Mouse (Mus musculus) T-helper 1 cell (primary cell): ENCODE measurements at regions not wholly inside any gene's neighbourhood (a gene's known extent, or its start where the extent isn't known, plus 50 kb on each side); places are given as distances from the start of the nearest gene placed in this dataset.

Experiments
- in situ Hi-C: fragments of 300-600 bp; cut with MboI, MseI; formaldehyde crosslinking; loops from one replicate; pipeline ENCODE4 v1.15.1; 2025; ENCODE audit warnings: high pct_unique_total_duplicates

GRCm38 (mm10) chr6:6657928-6658500, 79.6 kb upstream of the Sem1 start:
- in situ Hi-C loops: no loop called here

DNA sequence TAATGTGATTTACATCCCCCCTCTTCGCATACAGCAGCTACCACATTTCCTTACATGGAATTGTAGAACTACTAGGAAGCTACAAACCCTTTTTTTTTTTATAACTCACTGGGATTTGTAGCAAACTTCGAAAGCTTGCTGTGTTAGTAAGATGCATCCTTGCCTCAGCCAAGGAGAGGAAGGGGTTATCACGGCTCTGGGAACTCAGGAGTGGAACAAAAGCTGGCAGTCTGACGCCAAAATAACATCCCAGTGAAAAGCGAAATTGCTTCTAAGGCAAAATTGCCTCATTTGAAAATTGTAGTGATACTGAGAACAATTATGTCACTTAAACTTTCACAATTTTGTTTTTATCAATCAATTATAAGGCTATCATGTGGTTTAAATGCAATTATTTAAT, 81.6 kb upstream of the Sem1 start:
- in situ Hi-C loops: no loop called here

- in situ Hi-C loops: no loop called here
Observed at GRCm38 (mm10) chr6:6666762-6667161, 88.3 kb upstream of the Sem1 start.

GRCm38 (mm10) chr6:6689241-6689640, 110.8 kb upstream of the Sem1 start:
- in situ Hi-C loops: no loop called here

GRCm38 (mm10) chr6:6690188-6690587, 111.7 kb upstream of the Sem1 start:
- in situ Hi-C loops: no loop called here

GRCm38 (mm10) chr6:6692056-6692770, 113.8 kb upstream of the Sem1 start:
- in situ Hi-C loops: no loop called here

GRCm38 (mm10) chr6:6695742-6696430, 117.4 kb upstream of the Sem1 start:
- in situ Hi-C loops: no loop called here

GRCm38 (mm10) chr6:6697418-6697979, 119.0 kb upstream of the Sem1 start:
- in situ Hi-C loops: no loop called here

DNA sequence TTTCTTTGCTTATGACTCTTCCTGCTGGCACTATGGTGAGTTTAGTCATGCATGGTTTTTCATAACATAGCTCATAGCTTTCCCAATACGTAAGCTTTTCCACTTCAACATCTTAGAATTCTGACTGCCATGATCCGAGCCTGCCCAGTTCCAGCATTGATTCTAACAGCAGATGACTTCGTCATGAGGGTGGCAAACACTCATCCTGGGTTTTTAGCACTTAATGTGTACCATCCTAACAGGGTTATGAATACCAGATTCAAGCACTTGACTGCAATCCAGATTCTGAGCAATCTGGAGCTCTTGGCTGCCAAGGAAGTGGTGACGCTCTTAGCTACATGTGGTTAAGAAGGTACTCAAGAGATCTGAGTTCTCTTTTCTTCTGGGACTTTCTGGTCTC, 128.3 kb upstream of the Sem1 start:
- in situ Hi-C loops: no loop called here

GRCm38 (mm10) chr6:6709057-6709456, 130.6 kb upstream of the Sem1 start:
- in situ Hi-C loops: no loop called here

DNA sequence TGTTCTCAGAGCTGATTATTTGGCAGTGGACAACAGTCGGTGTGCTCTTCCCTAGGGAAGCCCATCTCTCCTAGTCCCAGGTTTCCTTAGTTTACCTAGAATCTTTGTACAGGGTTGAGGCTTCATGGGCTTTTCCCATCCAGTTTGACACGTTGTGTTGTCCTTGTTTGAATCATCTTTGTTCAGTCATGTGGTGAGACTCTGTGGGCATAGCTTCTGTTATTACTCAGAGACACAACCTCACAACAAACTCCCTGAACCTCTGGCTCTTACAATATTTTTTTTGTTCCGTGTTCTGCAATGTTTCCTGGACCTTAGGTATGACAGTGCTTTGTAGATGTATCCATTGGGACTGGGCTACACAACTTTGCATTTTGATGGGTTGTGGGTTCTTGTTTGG, 132.9 kb upstream of the Dlx6 start:
- in situ Hi-C loops: no loop called here

- in situ Hi-C loops: no loop called here
Observed at GRCm38 (mm10) chr6:6745394-6745793, 117.7 kb upstream of the Dlx6 start.

DNA sequence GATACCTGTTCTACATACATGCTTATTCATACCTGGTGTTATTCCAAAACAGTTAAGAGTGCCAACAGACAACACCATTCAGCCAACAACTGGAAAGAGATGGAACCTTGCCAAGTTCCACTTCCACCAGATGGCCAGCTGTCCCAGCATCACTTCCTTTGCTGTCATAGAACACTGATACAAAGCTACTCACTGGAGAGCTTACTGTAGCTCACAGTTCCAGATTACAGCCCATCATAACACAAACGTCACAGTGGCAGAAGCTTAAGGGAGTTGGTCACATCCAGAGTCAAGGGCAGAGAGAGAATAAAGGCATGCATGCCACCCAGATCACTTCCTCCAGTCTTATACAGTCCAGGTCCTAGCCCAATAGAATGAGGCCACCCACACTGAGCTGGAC, 84.0 kb upstream of the Dlx6 start:
- in situ Hi-C loops: loop anchor here (10.0 kb wide), 1 partner anchor 626 kb away; no protein-coding TSS in a partner anchor

DNA sequence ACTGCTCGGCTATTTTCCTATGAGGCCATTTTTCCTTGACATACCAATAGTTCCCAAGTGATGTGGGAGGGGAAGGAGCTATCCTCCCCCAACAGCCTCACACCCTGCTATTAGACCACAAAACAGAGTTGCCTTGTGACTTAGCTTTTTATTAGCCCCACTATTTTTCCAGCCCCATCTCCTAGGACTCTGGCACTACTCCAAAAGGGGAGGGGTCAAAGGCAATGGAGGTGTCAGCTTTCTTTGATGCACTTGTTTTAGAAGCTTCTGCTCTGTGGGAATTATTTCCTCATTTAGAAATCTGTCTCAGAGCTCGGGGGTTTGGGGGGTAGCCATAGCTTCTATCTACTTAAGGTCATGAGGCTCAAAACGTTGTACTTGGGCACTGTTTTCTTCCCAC, 81.6 kb upstream of the Dlx6 start:
- in situ Hi-C loops: no loop called here

DNA sequence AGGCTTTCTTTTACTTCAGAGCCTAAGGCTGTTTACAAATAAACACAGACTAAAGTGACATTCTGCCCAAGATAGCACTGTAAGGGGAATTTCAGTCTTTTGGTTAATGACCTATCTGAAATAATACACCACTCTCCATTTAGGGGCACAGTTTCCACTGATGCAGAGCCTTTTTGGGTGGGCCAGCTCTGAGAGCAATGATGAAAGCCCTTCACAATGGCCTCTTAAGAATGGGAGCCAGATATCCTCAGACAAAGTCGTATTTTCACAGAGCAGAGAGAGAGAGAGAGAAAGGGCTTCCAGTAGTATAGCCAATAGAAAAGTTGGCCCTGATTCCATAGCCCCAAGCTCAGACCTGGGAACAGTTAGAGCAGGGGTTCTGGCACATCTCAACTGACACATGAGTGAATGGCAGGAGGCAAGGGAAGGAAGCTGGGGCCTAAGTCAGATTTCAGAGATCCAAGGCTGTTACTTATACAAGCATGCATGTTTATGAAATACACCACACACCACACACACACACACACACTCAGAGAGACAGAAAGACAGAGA, 77.1 kb upstream of the Dlx6 start:
- in situ Hi-C loops: no loop called here

GRCm38 (mm10) chr6:6787490-6787889, 75.6 kb upstream of the Dlx6 start:
- in situ Hi-C loops: no loop called here

DNA sequence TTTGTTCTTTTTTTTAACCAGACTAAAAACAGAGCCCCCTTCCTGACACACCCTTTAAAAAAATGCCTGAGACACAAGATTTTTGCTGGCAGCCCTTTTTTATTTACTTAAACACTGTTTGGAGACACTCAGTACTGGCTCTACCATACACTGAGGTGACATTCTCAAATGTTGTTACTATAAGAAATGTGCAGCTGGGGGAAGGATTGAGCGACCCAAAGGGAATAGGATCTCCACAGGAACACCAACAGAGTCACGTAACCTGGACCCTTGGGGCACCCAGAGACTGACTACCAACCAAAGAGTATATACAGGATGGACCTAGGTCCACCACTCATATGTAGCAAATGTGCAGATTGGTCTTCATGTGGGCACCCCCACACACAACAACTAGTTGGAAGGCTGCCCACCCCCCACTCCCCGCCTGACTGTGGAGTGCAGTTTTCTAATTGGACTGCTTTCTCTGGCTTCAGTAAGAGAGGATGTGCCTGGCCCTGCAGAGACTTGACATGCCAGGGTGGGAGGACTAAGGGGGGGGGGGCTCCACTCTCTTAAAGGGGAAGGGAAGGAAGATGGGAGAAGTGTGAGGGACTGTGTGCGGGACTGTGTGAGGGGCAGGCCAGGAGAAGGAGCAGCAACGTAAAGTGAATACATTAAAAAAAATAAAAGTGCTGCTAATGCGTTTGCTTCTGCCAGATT, 68.7 kb upstream of the Dlx6 start:
- in situ Hi-C loops: no loop called here

GRCm38 (mm10) chr6:6800377-6800776, 62.8 kb upstream of the Dlx6 start:
- in situ Hi-C loops: no loop called here

GRCm38 (mm10) chr6:6801563-6802259, 61.4 kb upstream of the Dlx6 start:
- in situ Hi-C loops: no loop called here
